Mouse (Mus musculus): ENCODE results near the gene Prn.

GRCm38 (mm10) chr2:131933598-131933997 lies 23.8 kb downstream of the Prn start:
- TF ChIP-seq CTCF (IDR thresholded peaks at IDR 0.05; ENCODE audit: insufficient read depth, low read length) (no peak), POLR2A (IDR thresholded peaks at IDR 0.05; ENCODE audit: borderline replicate concordance, extremely low read depth, low read depth, low read length) (no peak)

Measured in lung, adult 2 months (tissue).